Mouse (Mus musculus) cerebellum, adult 2 months (tissue): ENCODE data around the gene Smyd2.

Experiments used
- CTCF ChIP-seq: fragments of 200-500 bp; IDR thresholded peaks from 2 replicates; pipeline ENCODE4 v1.5.1; 2011; ENCODE audit warnings: low read depth, mild to moderate bottlenecking, control low read depth, low read length, moderate library complexity, borderline replicate concordance; ENCODE audit not compliant: insufficient read depth
- POLR2A ChIP-seq: fragments of 200-500 bp; IDR thresholded peaks from 2 replicates; pipeline ENCODE4 v1.6.1; 2011; ENCODE audit warnings: low read length, control low read depth, borderline replicate concordance; ENCODE audit not compliant: insufficient read depth

GRCm38 (mm10) chr1:189951861-189952260 lies 29.7 kb upstream of the Smyd2 start:
- TF ChIP-seq CTCF = no peak
- TF ChIP-seq POLR2A = no peak
